Mouse (Mus musculus): Measurements from ENCODE around the gene Dtymk.

Gene Dtymk

GRCm38 (mm10) chr1:93742910-93743309 is 58.8 kb downstream of the Dtymk start:
- DNase-seq (ENCODE audit: low read depth, low spot score), result no peak
